Mouse (Mus musculus) retina, embryonic 14.5 days (tissue): ENCODE data around the gene Usp18.
A peak's percentile ranks its signal among the peaks of the same experiment; 100 is the strongest.

Experiments
- DNase-seq: peaks from one replicate; pipeline ENCODE4 v3.0.0-alpha.2; 2015; ENCODE audit warnings: low spot score

Gene Usp18

DNA sequence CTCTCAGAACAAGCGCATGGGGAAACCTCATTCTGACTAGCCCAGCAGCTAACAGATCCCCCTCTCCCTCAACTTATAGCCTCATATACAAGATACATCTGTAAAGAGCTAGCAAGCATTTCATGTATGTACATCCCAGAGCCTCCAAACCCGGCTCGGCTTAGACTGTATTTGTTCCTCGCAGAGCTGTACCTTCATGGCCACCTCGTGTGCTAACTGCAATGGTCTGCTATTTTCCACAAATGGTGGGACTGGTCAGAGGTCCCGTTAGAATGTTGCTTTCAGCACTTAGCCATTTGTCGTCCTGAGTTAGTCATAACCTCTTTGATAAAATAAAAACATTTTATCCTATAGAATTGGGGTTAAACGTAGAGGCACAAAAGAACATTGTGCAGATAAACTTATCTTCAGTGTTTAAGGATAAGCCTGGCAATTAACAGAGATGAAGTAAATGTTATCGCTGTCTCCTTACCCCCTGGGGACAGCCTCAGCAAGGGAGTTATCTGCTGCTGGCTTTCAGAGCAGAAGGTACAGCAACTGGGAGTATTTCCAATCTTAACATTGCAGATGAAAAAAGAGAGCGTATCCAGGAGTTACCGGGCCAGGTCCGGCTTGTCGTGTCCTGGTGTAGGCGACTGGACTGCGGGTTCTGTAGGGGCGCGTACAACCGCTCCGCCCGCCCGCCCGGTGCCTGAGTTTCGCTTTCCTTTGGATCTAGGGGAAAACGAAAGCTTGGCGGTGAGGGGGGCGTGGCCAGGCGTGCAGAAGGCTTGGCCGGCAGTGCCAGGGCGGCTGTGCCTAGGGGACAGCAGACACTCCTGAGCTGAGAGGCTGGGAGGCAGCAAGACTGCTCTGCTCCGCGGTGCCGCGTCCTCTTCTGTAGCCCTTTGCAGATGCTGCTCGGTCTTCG is at the start of gene Usp18:
Gene Usp18 (plus strand): TSS at position 780 of the 910 bp plus-strand sequence.
- DNase-seq, result peak; percentile 85

DNA sequence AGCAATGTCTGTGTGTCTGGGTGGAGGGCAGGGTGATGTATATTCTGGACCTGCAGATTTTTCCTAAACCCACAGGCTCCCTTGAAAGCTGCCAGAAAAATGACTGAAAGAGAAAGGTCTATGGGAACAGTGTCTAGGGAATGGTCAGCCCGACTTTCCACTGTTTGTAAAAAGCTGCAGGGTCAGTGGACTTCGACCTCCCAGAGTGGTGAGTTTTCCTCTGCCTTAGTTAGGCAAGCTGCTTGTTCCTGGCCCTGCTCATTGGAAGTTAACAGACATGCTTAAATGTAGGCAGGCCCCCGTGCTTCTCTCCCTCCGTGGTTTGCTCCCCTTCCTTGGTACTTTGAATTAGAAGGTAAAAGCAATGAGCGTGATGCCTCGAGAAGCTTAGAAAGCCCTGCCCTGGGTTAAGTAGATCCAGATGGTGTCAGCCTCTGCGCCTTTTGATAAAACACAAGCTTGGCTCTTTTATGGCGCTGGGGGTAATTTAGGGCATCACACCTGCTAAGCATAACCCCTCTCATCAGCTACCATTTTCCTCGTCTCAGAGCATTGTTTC is 47.8 kb upstream of the Usp18 start:
- DNase-seq, result no peak

DNA sequence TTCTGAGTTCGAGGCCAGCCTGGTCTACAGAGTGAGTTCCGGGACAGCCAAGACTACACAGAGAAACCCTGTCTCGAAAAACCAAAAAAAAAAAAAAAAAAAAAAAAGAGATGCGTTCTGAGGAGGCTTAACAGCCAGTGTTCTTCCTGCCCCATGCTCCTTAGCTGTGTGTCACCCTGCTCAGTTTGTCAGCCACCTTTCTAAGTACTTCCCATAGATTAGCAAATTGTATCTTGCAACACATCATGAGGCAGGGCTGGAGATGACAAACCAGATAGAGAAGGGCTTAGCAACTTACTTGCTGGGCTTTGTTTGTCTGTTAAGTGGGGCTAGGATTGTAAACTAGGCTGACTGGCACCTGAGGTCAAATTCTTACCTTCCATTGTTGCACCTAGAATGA is 45.2 kb upstream of the Usp18 start:
- DNase-seq, result no peak

DNA sequence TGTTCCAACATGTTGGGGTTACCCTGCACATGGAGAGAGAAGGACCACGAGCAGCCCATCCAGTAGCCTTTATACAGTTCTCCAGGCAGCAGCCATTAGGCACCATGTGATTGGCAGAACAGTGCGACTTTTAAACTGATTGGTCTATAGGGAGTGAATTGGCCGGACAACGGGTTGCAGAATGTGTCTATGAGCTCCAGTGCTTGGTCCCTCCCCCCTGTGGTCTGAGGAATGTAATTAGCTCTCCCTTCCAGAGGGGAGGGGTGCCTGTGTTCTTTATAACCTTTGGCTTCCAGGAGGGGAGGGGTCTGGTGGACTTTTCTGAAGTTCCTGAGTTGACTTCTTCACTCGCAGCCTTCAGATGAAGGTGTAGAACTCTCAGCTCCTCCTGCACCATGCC is 43.7 kb upstream of the Usp18 start:
- no peak for DNase-seq

DNA sequence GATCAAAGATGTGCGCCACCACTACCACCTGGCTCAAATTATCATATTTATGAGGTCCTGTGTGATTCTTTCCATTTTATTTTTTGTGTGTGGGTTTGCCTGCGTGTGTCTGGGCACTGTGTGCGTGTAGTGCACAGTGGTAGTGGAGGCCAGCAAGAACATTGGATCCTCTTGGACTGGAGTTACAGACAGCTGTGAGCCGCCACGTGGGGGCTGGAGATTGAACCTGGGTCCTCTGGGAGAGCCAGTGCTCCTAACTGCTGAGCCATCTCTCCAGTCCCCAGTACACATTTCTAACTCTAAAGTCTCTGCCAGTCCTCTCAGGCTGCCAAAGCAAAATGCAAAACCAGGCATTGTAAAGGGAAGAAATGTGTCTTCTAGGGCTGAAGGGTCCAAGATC is 39.2 kb upstream of the Usp18 start:
- DNase-seq, result no peak

DNA sequence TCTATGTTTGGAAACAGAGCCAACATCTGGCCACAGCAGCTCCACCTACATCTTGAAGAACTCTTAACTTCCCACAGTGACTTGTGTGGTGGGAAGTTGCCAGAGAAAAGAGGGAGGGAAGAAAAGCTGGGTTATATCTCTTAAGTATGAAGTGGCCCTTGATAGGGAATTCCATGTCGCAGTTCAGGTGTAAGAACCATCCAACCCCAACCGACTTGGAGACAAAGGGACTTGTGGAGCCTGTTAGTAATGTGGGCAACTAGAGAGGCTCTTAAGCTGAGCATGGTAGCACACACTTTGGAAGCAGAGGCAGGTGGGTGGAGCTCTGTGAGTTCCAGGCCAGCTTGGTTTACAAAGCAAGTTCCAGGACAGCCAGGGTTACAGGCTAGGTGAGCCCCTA is 36.1 kb upstream of the Usp18 start:
- DNase-seq, result no peak

DNA sequence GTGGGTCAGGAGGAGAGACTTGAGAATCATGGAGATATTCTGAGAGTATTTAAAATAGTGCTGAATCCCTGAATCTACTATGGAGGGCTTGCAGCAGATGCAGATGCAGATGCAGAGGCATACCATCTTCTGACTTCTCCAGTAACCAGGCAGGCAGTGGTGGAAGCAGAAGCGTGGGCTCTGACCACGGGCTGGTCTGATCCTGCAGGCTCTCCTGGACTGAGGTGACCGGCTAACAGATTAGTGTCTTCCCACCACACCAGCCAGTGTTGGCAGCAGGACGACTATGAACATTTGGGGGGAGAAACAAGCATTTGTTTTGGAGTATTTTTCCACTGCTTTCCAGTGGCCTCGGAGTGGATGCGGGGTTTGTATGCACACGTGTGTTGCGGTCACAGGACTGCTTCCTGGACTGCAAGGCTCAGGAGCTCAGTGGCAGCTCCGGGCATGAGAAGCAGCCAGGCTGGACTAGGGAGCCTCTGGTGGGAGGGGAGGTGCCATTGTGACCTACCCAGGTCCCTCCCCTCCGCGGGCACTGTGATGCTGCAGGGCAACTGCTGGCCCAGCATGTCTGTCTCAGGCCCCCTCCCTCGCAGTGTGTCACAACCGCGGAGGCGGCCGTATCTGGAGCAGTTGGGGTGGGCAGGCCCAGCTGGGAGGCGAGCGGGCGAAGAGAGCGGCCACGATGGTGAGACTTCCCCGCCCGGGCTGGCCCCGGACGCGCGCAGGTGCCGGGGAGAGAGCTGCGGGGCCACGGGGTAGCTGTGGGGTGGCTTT is 35.4 kb upstream of the Usp18 start, which contains the start of gene Tuba8:
Gene Tuba8 (plus strand): TSS at position 548 of the 777 bp plus-strand sequence.
- DNase-seq, result peak; percentile 71

DNA sequence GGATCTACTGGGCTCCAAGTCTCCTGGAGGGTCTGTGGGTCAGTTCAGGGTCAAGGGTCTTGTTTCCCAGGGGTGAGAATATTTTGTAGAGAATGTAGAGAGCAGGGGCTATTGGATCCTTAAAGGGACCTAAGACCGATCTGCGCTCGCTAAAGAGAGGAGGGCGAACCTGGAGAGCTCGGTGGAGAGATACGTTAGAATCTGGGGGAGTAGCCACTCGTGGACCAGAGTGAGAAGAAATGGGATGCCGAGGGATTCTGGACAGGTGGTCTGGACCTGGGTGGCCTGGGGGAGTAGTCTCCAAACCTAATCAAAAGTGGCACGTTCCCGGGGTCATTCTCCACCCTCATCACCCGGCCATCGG is 34.8 kb upstream of the Usp18 start:
- no peak for DNase-seq

DNA sequence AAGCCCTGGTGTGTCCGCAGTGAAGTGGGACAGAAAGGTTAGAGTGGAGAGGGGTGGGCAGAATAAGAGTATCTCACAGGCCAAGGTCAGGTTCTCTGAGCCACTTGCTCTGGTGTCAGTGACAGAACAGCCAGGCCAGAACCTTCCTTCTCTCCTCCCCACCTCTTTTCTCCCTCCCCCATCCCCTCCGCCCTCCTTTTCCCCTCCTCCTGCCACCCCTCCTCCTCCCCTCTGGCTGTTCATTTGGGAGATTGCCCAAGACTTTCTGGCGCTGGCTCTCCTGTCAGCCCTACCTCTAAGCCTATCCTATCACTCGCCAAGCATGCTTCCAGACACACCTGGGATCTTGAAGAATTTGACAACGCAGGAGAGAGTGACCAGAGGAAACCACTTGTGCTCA is 34.0 kb upstream of the Usp18 start:
- peak; percentile 33 for DNase-seq

DNA sequence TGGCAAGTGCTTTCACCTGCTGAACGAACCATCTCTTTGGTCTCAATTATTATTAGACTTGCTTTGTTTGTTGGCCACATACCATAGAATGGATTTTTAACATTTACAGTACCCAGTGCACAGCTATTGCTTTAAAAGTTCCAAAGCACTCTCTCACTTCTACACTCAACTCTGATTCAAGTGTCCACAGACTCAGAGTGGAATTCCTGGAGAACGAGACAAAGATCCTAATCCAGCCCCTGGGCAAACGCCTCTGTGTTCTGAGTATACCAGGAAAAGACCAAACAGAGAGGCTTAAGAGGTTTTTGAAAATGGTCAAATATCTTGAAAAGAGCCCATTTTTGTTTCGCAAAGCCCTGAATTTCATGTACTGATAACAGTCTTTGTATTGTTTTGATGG is 32.7 kb upstream of the Usp18 start:
- no peak for DNase-seq

DNA sequence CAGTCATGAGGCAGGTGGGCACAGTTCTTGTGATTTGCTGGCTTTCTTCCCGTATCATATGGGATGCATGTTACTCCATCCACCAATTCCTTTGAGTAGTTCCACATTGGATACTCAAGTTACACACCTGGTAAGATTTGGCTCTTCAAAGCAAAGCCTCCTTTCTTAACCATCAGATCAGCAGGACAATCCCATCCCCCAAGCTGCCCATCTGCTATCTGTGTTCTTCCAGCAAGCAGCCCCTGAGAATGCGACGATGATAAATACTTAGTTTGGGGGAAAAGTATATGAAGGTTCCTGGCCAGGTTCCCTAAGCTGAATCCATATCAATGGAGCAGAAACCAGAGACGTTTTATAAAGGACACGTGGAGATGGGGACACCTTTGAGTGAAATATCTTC is 31.5 kb upstream of the Usp18 start:
- DNase-seq, result no peak

DNA sequence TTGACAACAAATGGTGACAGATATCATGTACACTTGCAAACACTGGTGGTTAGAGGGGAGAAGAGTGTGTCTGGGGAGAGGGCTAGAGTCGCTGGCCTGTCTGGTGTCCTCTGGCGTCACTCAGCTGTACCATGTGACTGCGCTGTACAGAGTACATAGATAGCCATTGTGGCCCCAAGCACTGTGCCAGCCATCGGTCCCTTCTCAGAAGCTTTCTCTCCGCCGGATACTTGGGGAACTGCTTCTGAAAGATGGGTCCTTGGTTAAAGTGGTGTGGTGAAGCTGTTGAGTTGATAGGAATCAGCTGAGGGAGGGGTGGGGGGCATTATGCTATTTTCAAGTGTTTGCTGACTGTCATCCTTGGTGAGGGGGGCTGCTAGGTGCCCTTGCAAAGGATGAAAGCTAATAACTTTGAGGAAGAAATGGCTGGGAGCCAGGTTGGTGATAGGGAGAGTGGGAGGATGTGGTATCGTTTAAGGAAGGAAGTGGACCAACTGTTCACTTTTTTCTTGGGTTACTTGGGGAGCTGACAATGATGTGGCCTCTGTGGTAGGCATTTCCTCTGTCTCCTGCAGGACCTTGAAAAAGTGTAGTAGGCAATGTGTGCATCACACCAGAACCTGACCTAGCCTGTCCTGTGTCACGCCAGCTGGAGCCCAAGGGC is 30.9 kb upstream of the Usp18 start:
- DNase-seq, result no peak

DNA sequence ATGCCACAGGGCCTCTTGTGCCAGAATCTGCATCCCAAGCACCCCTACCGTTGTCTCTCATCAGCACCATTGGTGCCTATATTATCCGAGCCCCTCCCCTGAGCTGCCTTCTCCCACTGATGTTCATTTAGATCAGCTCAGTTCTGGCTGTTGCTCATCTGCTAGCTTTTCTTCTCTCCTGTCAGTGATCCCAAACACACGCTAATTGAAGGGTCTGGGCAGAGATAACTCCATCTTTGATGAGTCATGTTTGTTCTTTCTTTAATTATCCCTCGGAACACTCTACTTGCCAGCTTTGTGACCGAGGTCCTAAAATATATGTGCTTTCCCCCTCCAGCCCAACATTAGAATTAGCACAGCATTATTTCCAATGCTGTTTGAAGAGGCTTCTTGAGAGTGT is 30.4 kb upstream of the Usp18 start:
- DNase-seq, result no peak

DNA sequence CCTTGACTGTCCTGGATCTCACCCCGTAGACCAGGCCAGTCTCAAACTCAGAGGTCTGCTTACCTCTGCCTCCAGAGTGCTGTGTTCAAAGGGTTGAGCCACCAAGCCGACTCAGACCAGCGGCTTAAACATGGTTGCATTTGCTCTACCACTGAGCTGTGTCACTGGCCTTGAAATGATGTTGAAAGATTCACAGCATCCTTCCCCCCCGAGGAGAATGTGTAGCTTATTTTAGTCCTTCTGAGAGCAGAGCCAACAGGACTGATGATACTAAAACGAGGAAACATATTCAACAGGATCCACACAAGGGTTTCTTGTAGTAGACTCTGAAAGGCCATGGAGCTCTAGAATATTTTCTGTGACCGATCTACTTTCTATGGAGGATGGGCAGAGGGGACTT is 29.8 kb upstream of the Usp18 start:
- DNase-seq, result no peak

DNA sequence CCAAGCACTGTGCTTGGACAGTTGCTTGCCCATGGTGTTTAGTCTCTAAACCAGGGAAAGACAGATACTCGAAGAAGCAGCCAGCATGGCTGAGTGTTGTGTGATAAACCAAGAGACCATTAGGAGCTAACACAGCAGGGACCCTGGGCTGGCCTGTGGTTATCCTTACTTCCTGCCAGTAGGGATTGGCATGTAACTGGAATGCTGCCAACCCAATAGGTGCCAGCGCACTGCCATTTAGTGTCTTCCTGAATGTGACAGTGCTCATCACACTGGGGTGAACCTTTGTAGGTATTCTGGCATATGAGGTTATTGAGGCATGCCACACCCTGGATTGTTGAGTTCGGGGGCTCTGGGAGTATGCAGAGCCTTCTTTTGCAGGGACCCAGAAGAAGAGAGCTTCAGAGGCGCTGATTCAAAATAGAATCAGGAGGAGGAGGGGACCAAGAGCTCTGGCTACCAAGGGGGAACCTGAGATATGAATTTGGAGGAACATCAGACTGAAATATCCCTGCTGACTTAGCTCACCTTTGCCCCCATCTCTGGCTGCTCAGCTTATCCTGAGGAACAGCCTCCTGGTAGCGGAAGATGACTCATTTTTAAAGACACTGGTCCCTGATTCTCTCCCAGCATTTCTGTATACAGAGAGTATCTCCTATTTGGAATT is 29.0 kb upstream of the Usp18 start:
- DNase-seq, result no peak

DNA sequence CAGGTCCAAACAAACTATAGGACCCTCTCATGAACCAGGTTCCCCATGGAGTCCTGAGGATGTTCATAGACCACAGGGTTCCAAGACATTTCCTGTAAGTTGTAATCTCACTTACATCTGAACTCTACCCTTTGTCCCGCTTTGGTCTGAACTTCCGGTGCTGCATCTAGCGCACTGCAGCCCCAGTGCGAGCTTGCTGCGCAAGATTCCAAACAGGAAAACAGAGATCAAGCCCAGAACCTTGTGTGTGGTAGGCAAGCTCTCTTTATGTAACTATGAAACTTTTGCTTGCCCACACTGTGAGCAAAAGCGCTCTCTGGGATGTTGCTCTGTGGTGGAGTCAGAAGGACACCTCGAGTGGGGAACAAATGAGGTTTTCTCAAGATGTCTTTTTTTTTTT is 27.7 kb upstream of the Usp18 start:
- no peak for DNase-seq

DNA sequence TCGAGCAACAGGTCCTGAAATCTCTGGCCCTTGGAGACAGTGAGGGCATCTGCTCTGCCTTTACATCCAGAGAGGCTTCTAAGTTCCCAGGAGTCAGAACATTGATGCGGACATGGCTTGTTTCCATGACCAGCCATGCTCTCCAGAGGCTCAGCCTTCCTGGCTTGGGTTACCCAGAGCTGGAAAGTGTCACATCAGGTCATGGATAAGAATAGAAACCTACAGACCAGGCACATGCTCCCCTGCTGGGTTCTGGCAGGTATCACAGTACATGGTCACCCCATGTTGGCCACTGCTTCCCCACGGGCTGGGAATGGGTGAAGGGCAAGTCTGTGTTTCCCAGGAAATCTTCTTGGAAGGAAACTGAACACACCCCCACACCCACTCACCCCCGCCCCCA is 26.3 kb upstream of the Usp18 start:
- DNase-seq, result no peak

DNA sequence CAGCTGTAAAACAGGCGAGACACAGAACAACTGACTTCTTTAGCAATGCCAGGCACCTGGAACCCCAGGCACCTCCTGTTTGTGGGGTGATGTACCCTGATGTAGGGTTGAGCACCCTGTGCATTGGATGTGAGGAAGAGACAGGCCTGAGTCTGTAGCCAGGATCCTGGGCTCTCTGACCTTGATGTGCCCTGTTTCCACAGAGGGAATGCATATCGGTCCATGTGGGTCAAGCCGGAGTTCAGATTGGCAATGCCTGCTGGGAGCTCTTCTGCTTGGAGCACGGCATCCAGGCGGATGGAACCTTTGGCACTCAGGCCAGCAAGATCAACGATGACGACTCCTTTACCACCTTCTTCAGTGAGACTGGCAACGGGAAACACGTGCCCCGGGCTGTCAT is 25.5 kb upstream of the Usp18 start:
- no peak for DNase-seq

DNA sequence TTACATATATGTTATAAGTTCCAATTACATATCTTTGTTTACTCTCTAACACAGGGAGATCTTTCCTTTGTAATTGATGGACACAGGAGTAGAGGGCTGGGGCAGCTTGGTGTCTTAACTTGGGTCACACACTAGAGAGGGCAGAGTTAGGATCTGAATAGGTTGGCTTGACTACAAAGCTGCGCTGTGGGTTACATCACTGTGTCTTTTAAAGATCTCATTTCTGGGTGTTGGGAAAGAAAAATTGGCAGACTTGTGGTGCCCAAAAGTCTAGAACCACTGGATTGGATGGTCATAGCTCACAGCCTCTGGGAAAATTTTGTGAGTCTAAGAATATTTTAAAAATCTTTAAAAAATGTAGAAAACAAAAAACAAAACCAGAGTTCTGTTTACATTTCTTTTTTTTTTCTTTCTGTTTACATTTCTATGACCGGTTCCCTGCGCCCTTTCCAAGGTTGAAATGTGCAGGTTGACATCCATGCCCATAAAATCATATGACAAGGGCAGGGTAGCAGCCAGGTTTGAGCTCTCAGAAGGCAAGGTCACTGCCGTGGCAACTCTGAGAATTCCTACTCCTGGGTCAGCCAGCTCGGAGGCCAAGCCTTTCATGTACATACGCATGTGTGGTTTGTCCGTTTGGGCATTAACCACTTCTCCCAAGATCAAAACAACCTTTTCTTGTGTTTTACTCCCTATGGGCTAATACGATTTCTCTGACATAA is 23.7 kb upstream of the Usp18 start:
- DNase-seq, result no peak

DNA sequence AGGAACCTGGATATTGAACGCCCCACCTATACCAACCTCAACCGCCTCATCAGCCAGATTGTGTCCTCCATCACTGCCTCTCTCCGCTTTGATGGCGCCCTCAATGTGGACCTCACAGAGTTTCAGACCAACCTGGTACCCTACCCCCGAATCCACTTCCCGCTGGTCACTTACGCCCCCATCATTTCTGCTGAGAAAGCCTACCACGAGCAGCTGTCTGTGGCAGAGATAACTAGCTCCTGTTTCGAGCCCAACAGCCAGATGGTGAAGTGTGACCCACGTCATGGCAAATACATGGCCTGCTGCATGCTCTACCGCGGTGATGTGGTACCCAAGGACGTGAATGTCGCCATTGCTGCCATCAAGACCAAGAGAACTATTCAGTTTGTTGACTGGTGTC is 22.7 kb upstream of the Usp18 start:
- DNase-seq, result no peak

DNA sequence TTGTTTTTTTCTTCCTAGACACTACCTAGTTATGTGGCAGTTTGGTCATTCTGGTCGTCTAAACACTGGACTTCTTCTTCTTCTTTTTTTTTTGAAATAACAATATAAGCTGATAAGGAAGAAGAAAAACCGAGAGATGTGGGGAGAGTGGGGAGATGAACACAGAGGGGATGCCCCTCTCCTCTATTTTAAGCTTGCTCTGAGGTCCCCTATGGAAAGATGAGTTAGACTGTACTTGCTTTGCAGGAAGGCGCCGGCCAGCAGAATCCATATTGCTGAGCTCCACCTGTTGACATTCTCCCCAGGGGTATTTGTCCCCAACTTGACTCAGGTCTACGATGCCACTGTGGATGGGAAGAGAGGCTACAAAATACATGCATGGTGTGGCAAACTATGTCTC is 21.6 kb upstream of the Usp18 start:
- no peak for DNase-seq
